Mouse (Mus musculus) myocyte (in vitro differentiated cells): Measurements from ENCODE around the gene Braf. TPM values are rescaled to one million over a fixed set of nuclear protein-coding genes. Genes with fewer than 3 reads are reported as not detected.

Experiments used
- H3K27me3 ChIP-seq: one replicate; pipeline ENCODE4 v1.6.1; 2011; ENCODE audit not compliant: control insufficient read depth, insufficient read depth, insufficient read length
- H3K36me3 ChIP-seq: one replicate; pipeline ENCODE4 v1.6.1; 2011; ENCODE audit not compliant: control insufficient read depth, insufficient read depth
- H3K4me2 ChIP-seq: one replicate; pipeline ENCODE4 v1.6.1; 2011; ENCODE audit warnings: low read depth, control low read depth
- H3K4me3 ChIP-seq: one replicate; pipeline ENCODE4 v1.5.1; 2011; ENCODE audit warnings: mild to moderate bottlenecking, control low read depth, moderate library complexity
- H3K79me2 ChIP-seq: one replicate; pipeline ENCODE4 v1.6.1; 2011; ENCODE audit not compliant: control insufficient read depth, insufficient read depth
- H3ac ChIP-seq: one replicate; pipeline ENCODE4 v1.6.1; 2011; ENCODE audit not compliant: control insufficient read depth, insufficient read length
- CEBPB ChIP-seq: IDR thresholded peaks from 2 replicates; pipeline ENCODE4 v1.6.1; 2011; ENCODE audit warnings: mild to moderate bottlenecking, moderate library complexity; ENCODE audit not compliant: poor library complexity, insufficient read depth, severe bottlenecking
- E2F4 ChIP-seq: IDR thresholded peaks from one replicate; pipeline ENCODE4 v1.6.1; 2011; ENCODE audit warnings: mild to moderate bottlenecking, control low read depth, moderate library complexity; ENCODE audit not compliant: insufficient read depth
- MAX ChIP-seq: IDR thresholded peaks from one replicate; pipeline ENCODE4 v1.6.1; 2011; ENCODE audit warnings: low read depth, mild to moderate bottlenecking, control low read depth
- MYOD1 ChIP-seq, 3 experiments: IDR thresholded peaks; one replicate each; pipeline ENCODE4 v1.6.1; 2011; ENCODE audit warnings: control low read depth in 2 of 3, low read depth in 2 of 3, mild to moderate bottlenecking in 2 of 3, moderate library complexity in 1 of 3; ENCODE audit not compliant: insufficient read length in 2 of 3, control insufficient read depth in 1 of 3
- MYOG ChIP-seq, 3 experiments: IDR thresholded peaks; one replicate each; pipeline ENCODE4 v1.6.1; 2011; ENCODE audit warnings: control low read depth in 2 of 3, low read depth in 2 of 3, mild to moderate bottlenecking in 2 of 3; ENCODE audit not compliant: insufficient read length in 2 of 3, control insufficient read depth in 1 of 3, insufficient read depth in 1 of 3
- POLR2A ChIP-seq: IDR thresholded peaks from one replicate; pipeline ENCODE4 v1.6.1; 2011; ENCODE audit warnings: low read depth, mild to moderate bottlenecking, control low read depth, moderate library complexity; ENCODE audit not compliant: insufficient read length
- POLR2AphosphoS2 ChIP-seq: IDR thresholded peaks from one replicate; pipeline ENCODE4 v1.6.1; 2011; ENCODE audit warnings: low read depth, control low read depth; ENCODE audit not compliant: insufficient read length
- REST ChIP-seq: IDR thresholded peaks from one replicate; pipeline ENCODE4 v1.6.1; 2011; ENCODE audit warnings: mild to moderate bottlenecking, control low read depth, moderate library complexity; ENCODE audit not compliant: insufficient read depth, insufficient read length
- SRF ChIP-seq: IDR thresholded peaks from one replicate; pipeline ENCODE4 v1.6.1; 2011; ENCODE audit warnings: low read depth; ENCODE audit not compliant: control insufficient read depth, insufficient read length
- TCF12 ChIP-seq: IDR thresholded peaks from one replicate; pipeline ENCODE4 v1.6.1; 2011; ENCODE audit warnings: mild to moderate bottlenecking, control low read depth; ENCODE audit not compliant: poor library complexity, insufficient read depth, severe bottlenecking
- TCF3 ChIP-seq: IDR thresholded peaks from one replicate; pipeline ENCODE4 v1.6.1; 2011; ENCODE audit warnings: low read depth, control low read depth; ENCODE audit not compliant: insufficient read length
- USF1 ChIP-seq: IDR thresholded peaks from one replicate; pipeline ENCODE4 v1.6.1; 2011; ENCODE audit warnings: low read depth, mild to moderate bottlenecking, control low read depth, moderate library complexity
- polyA plus RNA-seq: library from polyadenylated mRNA; unstranded; fragments of >200 nt; fragmentation: generic; extraction: Trizol; gene quantifications from one replicate; pipeline ENCODE4 v1.2.1, GENCODE M21; 2012; ENCODE audit warnings: missing spikeins

The Braf gene
- polyA plus RNA-seq, 1 experiment = 2.7 TPM

- Histone ChIP-seq H3K79me2 (no peaks in the 10 kb centered on the region), H3K4me2 (peak within 1 kb of the TSS; percentile 89), H3K27me3 (no peaks in the 10 kb centered on the region), H3K4me3 (peak within 1 kb of the TSS; percentile 34), H3K36me3 (no peaks in the 10 kb centered on the region), H3ac (peak within 1 kb of the TSS; percentile 52)
- peak in 1 of 3 experiments; percentile 25 for TF ChIP-seq MYOD1 (IDR thresholded peaks at IDR 0.05; ENCODE audit: control insufficient read depth in 1 of 3, insufficient read length in 2 of 3, low read depth in 2 of 3)
- no peak for TF ChIP-seq POLR2AphosphoS2
- TF ChIP-seq SRF = no peak
- TF ChIP-seq MYOG (IDR thresholded peaks at IDR 0.05; ENCODE audit: control insufficient read depth in 1 of 3, insufficient read depth in 1 of 3, insufficient read length in 2 of 3, low read depth in 2 of 3) = no peak
- peak; percentile 70 for TF ChIP-seq POLR2A
These were observed 167.5 kb downstream of the Braf start, which contains the start of gene Dennd2a for GRCm38 (mm10) chr6:39557723-39558261. TSS of gene Dennd2a (minus strand) at chr6:39557867.

GRCm38 (mm10) chr6:39556900-39557659, 168.2 kb downstream of the Braf start:
- peak overlapping the region; percentile 34 for H3K4me3 ChIP-seq
- TF ChIP-seq TCF12 = no peak
- TF ChIP-seq REST = no peak
- TF ChIP-seq POLR2AphosphoS2 = no peak
- no peak for TF ChIP-seq E2F4
- TF ChIP-seq USF1 = no peak
- no peak for TF ChIP-seq POLR2A
- no peak for TF ChIP-seq CEBPB
- no peak for TF ChIP-seq MYOG (IDR thresholded peaks at IDR 0.05; ENCODE audit: control insufficient read depth in 1 of 3, insufficient read depth in 1 of 3, insufficient read length in 2 of 3, low read depth in 2 of 3)
- TF ChIP-seq MYOD1 (IDR thresholded peaks at IDR 0.05; ENCODE audit: control insufficient read depth in 1 of 3, insufficient read length in 2 of 3, low read depth in 2 of 3) = no peak
- no peak for TF ChIP-seq MAX
- TF ChIP-seq TCF3 = no peak
- TF ChIP-seq SRF = no peak
- no peaks in the 10 kb centered on the region for H3K36me3 ChIP-seq
- H3K79me2 ChIP-seq = no peaks in the 10 kb centered on the region
- no peaks in the 10 kb centered on the region for H3K27me3 ChIP-seq
- H3K4me2 ChIP-seq = peak overlapping the region; percentile 89
- peak overlapping the region; percentile 52 for H3ac ChIP-seq

- no peaks in the 10 kb centered on the region for H3K27me3 ChIP-seq
- no peak for TF ChIP-seq USF1
- H3K4me2 ChIP-seq = no peak overlapping the region
- H3K4me3 ChIP-seq = no peak overlapping the region
- H3ac ChIP-seq = no peak overlapping the region
- no peaks in the 10 kb centered on the region for H3K36me3 ChIP-seq
- H3K79me2 ChIP-seq = peaks cover 3% of the 10 kb centered on the region
These were observed 169.7 kb downstream of the Braf start for GRCm38 (mm10) chr6:39555648-39555945.

GRCm38 (mm10) chr6:39554888-39555647, 170.2 kb downstream of the Braf start:
- Histone ChIP-seq H3K27me3 (no peaks in the 10 kb centered on the region), H3ac (no peak overlapping the region), H3K4me2 (no peak overlapping the region), H3K4me3 (no peak overlapping the region), H3K36me3 (no peaks in the 10 kb centered on the region), H3K79me2 (peaks cover 3% of the 10 kb centered on the region)
- no peak for TF ChIP-seq MYOG (IDR thresholded peaks at IDR 0.05; ENCODE audit: control insufficient read depth in 1 of 3, insufficient read depth in 1 of 3, insufficient read length in 2 of 3, low read depth in 2 of 3)
- TF ChIP-seq TCF12 = no peak
- TF ChIP-seq POLR2AphosphoS2 = no peak
- TF ChIP-seq SRF = no peak
- TF ChIP-seq E2F4 = no peak

Other genes with a start within 250 kb of the Braf start
- 8.4 TPM for gene Dennd2a, start 167.6 kb downstream of the Braf start, polyA plus RNA-seq
- gene Adck2, start 151.6 kb downstream of the Braf start, polyA plus RNA-seq = 11.0 TPM
- gene Gm42420, start 139.7 kb downstream of the Braf start, polyA plus RNA-seq = 0.22 TPM
- gene Ndufb2, start 132.9 kb downstream of the Braf start, polyA plus RNA-seq = 267 TPM
- gene Mrps33, start 85.5 kb upstream of the Braf start, polyA plus RNA-seq = 113 TPM
- gene Tmem178b, start 147.8 kb upstream of the Braf start, polyA plus RNA-seq = 0.02 TPM